Mouse (Mus musculus): ENCODE measurements at regions not wholly inside any gene's neighbourhood (a gene's known extent, or its start where the extent isn't known, plus 50 kb on each side); places are given as distances from the start of the nearest gene placed in this dataset.
"Not testable (repeated sequence)": the region's sequence is repeated elsewhere in the genome, so short reads cannot be mapped to it uniquely, and the experiment has no call there.

DNA sequence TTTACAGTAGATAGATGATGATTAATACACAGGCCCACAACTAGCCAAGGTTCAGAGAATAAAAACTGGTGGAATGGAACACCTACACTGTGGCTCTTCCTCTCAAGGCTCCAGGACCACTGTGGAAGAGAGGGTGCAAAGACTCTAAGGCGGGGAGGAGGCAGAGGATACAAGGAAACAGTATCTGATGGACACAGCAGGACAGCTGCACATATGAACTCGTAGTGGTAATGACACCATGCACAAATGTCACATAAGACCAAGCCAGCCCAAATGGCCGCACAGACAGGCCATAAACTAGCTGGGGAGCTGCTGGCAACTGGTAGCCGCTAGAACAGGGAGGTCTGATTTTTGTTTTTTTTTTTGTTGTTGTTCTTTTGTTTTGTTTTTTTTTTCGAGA, 197.0 kb upstream of the Serp2 start:
- no peak for DNase-seq (ENCODE audit: extremely low spot score)

DNA sequence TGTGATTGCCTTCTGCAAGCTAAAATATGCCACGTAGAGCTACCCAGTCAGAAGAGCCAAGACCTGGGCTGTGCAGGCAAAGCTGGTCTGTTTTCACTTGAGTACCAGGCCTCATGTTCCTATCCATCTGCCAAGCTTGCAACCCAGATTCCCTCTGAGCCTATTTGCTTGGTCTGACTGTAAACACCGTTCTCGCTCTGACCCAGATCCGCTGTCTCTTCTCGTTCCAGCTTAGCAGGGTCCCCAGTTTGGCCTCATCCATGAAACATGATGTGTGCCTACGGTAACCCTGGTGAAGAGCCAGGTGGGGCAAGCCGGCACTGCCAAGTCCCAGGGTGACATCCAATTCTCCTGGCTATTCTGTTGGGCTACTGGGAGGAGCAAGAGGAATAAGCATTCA, 192.5 kb upstream of the Serp2 start:
- no peak for DNase-seq (ENCODE audit: extremely low spot score)

DNA sequence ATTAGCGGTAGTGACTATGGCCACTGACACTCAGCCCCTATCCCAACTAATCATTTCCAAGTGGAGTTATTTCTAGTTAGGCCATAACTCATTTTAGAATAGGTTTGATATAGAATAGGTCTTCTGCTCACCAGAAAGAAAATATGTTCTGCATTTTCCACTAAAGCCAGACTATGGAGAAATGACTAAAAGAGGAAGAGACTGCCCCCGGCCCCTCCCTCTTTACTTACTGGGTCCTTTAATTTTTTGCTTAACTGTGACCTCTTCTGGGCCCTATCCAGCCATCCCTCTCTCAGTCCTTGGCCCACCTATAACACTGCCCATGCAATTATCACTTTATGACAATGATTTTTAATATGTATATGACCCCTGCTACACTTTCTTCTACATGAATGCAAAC, 192.0 kb upstream of the Serp2 start:
- no peak for DNase-seq (ENCODE audit: extremely low spot score)

- DNase-seq (ENCODE audit: extremely low spot score) = no peak
Observed at GRCm38 (mm10) chr14:76747814-76748213, 191.1 kb upstream of the Serp2 start.

- no peak for DNase-seq (ENCODE audit: extremely low spot score)
Observed at GRCm38 (mm10) chr14:76746282-76746681, 189.6 kb upstream of the Serp2 start.

DNA sequence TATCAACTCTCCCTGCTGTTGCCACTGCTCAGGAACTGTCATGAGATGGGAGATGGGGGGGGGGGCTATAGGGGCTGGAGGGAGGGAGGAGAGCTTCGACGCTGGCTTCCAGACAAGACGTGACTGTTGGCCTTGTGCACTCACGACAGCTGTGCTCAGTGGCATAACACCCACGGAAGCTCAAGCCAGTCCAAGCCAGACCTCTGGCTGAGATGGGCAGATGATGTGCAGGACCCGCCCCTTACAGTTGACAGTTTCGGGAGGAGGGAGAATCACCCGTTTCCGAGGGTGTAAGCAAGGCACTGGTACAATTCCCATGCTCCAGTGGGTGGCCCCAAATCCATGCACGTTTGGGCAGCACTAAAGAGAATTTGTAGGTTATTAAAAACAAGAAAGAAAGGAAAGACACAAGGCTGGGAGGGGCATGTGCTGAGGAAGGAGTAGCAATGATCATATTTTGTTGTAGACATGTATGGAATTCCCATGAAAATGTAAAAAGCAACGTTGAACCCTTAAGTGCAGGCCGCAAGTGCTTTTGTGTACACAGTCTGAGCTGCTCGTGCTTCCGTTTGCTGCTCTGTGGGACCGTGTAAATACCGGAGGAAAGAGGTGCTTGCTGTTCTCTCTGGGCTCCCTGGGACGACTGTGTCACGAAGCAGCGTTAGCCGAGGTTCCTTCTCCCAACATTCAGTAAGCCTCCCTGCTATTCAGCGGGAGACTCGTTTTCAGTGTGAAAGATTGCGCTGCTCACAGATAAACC, 188.2 kb upstream of the Serp2 start:
- DNase-seq (ENCODE audit: extremely low spot score) = no peak

- DNase-seq (ENCODE audit: extremely low spot score) = no peak
Observed at GRCm38 (mm10) chr14:76742297-76742696, 185.6 kb upstream of the Serp2 start.

DNA sequence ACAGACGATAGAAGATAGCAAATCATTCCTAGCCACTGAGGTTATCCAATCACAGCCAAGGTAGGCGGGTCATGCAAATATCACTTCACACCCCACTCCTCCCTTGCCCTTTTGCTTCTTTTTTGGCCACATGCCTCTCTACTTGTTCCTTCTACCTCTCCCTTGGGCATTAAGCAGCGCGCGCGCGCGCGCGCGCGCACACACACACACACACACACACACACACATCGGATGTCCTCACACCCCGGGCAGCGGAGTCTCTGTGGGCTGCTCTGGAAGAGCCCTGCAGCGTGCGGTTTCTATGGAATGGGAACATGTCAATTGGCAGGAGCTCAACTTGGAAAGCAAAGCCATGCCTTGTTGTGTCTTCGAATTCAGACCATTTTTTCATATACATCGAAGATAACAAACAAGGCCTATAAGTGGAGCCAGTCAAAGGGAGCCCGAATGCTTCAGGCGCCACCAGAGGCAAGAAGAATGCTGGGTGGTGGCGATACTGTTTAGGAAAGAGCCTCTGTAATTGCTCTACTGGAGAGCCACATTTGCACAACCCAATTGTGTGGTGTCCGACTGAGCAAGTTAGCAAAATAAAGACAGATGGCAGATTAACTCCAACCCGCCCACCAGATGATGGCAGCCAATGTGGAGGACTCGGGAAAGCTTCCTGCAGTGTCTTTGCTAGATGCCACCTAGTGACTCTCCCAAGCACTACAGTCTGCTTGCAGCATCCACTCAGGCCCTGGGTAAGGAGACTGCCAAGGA, 183.3 kb upstream of the Serp2 start:
- peak; percentile 40 for DNase-seq (ENCODE audit: extremely low spot score)

DNA sequence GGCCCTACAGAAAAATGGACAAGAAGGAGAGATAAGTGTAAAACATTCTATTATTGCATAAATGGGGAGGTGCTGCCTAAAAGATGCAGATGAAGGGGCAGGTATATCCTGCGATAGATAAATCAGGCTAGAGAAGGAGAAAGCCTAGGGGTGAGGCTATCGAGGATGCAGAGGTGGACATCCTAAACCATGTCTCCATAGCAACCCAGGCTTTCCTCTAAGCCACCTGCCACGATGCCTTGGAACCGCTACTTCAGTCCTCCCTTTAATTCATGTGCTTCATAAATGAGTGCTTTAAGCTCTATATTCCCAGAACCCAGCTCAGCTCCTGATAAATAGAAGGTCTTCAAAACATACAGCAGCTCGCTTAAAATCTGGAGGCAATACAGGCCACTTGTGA, 179.3 kb upstream of the Serp2 start:
- no peak for DNase-seq (ENCODE audit: extremely low spot score)

- DNase-seq (ENCODE audit: extremely low spot score) = peak; percentile 24
Observed at GRCm38 (mm10) chr14:76735107-76735506, 178.4 kb upstream of the Serp2 start.

GRCm38 (mm10) chr14:76733258-76733823, 176.7 kb upstream of the Serp2 start:
- no peak for DNase-seq (ENCODE audit: extremely low spot score)

GRCm38 (mm10) chr14:76731096-76731986, 174.7 kb upstream of the Serp2 start:
- no peak for DNase-seq (ENCODE audit: extremely low spot score)

GRCm38 (mm10) chr14:76725844-76726243, 169.2 kb upstream of the Serp2 start:
- DNase-seq (ENCODE audit: extremely low spot score) = no peak

DNA sequence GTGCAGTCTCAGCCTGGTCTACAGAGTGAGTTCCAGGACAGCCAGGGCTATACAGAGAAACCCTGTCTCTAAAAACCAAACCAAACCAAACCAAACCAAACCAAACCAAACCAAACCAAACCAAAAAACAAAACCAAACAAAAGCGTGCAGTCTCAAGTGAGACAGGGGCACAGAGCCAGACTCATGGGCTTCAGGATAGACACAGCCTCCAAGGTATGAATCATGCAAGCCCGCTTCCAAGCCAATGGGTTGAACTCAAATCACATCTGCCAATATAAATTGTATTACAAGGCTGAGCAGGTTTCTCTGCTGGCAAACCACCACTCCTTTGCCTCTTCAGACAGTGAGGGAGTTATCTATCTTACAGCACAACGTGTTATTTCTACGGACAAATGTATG, 168.5 kb upstream of the Serp2 start:
- not testable (repeated sequence) for DNase-seq (ENCODE audit: extremely low spot score)

DNA sequence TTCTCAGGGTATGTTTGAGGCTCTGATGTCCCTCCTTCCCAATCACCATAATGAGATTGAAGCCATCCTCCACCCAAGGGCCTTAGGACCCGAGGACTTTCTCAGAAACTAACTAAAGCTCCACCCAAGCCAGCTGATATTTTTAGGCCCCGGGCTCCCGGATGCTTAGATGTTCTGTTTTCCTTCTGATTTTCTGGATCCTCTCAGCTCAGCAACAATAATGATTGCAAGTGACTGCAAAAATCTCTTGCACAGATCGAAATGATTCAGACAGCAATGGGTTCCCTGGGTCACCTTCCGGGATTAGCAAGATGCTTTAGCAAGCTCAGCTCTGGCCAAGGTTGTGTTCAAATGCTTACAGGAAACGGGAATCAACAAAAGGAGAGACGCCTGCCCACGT, 168.1 kb upstream of the Serp2 start:
- DNase-seq (ENCODE audit: extremely low spot score) = no peak

GRCm38 (mm10) chr14:76724395-76724794, 167.7 kb upstream of the Serp2 start:
- no peak for DNase-seq (ENCODE audit: extremely low spot score)

GRCm38 (mm10) chr14:76723551-76723950, 166.9 kb upstream of the Serp2 start:
- no peak for DNase-seq (ENCODE audit: extremely low spot score)

DNA sequence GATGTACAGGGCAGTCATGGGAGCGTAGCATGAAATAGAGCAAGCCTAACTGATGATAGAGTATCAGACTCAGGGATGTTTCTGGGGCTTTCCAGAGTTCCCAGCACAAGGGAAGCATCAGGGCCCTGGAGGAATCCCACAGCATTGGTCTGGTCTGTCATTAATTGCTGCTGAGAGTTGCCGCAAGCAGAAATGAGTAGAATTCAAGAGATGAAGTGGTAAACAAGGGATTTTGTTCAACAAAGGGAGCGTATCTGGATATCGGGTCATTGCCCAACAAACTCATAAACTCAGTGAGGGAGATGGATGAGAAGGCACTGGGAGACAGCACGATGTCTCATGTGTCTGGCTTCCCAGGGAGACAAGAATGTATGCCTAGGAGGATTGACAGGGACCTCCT, 165.6 kb upstream of the Serp2 start:
- DNase-seq (ENCODE audit: extremely low spot score) = no peak

GRCm38 (mm10) chr14:76721751-76722150, 165.1 kb upstream of the Serp2 start:
- no peak for DNase-seq (ENCODE audit: extremely low spot score)

- no peak for DNase-seq (ENCODE audit: extremely low spot score)
Observed at GRCm38 (mm10) chr14:76717081-76717480, 160.4 kb upstream of the Serp2 start.

GRCm38 (mm10) chr14:76714727-76715126, 158.0 kb upstream of the Serp2 start:
- DNase-seq (ENCODE audit: extremely low spot score) = no peak

DNA sequence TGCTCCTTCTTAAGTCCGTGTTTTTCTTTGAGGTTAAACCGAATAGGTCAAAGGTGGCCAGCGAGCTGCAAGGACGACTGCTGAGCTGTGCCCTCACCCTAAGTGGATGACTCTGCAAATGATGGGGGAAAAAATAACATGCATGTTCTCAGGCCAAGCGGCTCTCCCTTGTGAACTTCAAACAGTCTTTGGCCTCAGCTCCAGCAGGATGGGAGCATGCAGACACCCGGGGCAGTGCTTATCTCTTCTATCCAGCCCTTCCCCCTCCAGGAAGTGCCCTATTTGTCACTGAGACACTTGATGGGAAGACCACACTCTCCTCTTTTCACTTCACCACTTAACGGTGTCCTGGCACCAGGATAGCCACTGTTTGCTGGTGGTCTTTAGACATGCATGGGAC, 157.3 kb upstream of the Serp2 start:
- DNase-seq (ENCODE audit: extremely low spot score) = no peak

All from embryo, embryonic 9.5 days (tissue).